Mouse (Mus musculus): ENCODE data around the gene Scaf11. TPM values are rescaled to one million over a fixed set of nuclear protein-coding genes. Genes with fewer than 3 reads are reported as not detected.
"Not testable (repeated sequence)": the region's sequence is repeated elsewhere in the genome, so short reads cannot be mapped to it uniquely, and the experiment has no call there.

The Scaf11 gene
- total RNA-seq (2014; rRNA removed), result 30.5 and 40.1 TPM in 2 replicates
- polyA plus RNA-seq (2015; fragmentation: Nextera tagmentation; extraction: Ambion mirVana), result 30.5 and 37.6 TPM in 2 replicates

- WGBS, result under 1% methylated on average over 72 of the region's 96 CpGs
- H3K27me3 ChIP-seq (ENCODE audit: insufficient read depth, low read length), result no peaks in the 10 kb centered on the region
Measured at GRCm38 (mm10) chr15:96460730-96461540, at the start of gene Scaf11. Gene Scaf11 (minus strand): TSS chr15:96460843.

GRCm38 (mm10) chr15:96507097-96507840, 46.6 kb upstream of the Scaf11 start:
- no peaks in the 10 kb centered on the region for H3K36me3 ChIP-seq (ENCODE audit: insufficient read depth)
- H3K4me1 ChIP-seq (ENCODE audit: insufficient read depth), result no peaks in the 10 kb centered on the region
- no peaks in the 10 kb centered on the region for H3K27me3 ChIP-seq (ENCODE audit: insufficient read depth, low read length)
- no peaks in the 10 kb centered on the region; the same call in 1 of the 2 replicates for H3K9me3 ChIP-seq (ENCODE audit: low read length)
- TF ChIP-seq CTCF (IDR thresholded peaks at IDR 0.05; ENCODE audit: low read depth), result peak; percentile 85
- DNase-seq (peak; percentile 86), ATAC-seq (no peak)
- no peak overlapping the region for H3K4me3 ChIP-seq (ENCODE audit: low read depth, low read length)
- no peak overlapping the region for H3K4me2 ChIP-seq (ENCODE audit: low read depth)
- no peak overlapping the region for H3K9ac ChIP-seq
- 40% methylated on average over 18 of the region's 18 CpGs for WGBS
- no peak overlapping the region for H3K27ac ChIP-seq (ENCODE audit: low read depth, low read length)

More at GRCm38 (mm10) chr15:96460730-96461540, at the start of gene Scaf11:
- Histone ChIP-seq H3K4me3 (ENCODE audit: low read depth, low read length) (peak within 1 kb of the TSS; percentile 100), H3K36me3 (ENCODE audit: insufficient read depth) (no peaks in the 10 kb centered on the region), H3K4me1 (ENCODE audit: insufficient read depth) (0 out of 2 replicates have a peak, but pooled peaks cover 5% of the 10 kb centered on the region), H3K9me3 (ENCODE audit: low read length) (no peaks in the 10 kb centered on the region), H3K27ac (ENCODE audit: low read depth, low read length) (peak within 1 kb of the TSS; percentile 94), H3K4me2 (ENCODE audit: low read depth) (peak within 1 kb of the TSS; percentile 91), H3K9ac (peak within 1 kb of the TSS; percentile 72)
- DNase-seq (peak; percentile 99), ATAC-seq (peak; percentile 95)
- TF ChIP-seq CTCF (IDR thresholded peaks at IDR 0.05; ENCODE audit: low read depth), result peak; percentile 79

- Histone ChIP-seq H3K27ac (ENCODE audit: low read depth, low read length) (no peak overlapping the region), H3K9ac (no peak overlapping the region), H3K9me3 (ENCODE audit: low read length) (no peaks in the 10 kb centered on the region), H3K4me2 (ENCODE audit: low read depth) (no peak overlapping the region), H3K4me1 (ENCODE audit: insufficient read depth) (no peaks in the 10 kb centered on the region), H3K27me3 (ENCODE audit: insufficient read depth, low read length) (no peaks in the 10 kb centered on the region), H3K4me3 (ENCODE audit: low read depth, low read length) (no peak overlapping the region), H3K36me3 (ENCODE audit: insufficient read depth) (no peaks in the 10 kb centered on the region)
- DNase-seq (no peak), ATAC-seq (no peak)
- 92% methylated on average over 7 of the region's 7 CpGs for WGBS
- TF ChIP-seq CTCF (IDR thresholded peaks at IDR 0.05; ENCODE audit: low read depth), result no peak
Measured at GRCm38 (mm10) chr15:96497646-96498045, 37.0 kb upstream of the Scaf11 start.

- DNase-seq (no peak), ATAC-seq (no peak)
- no peak overlapping the region for H3K4me3 ChIP-seq (ENCODE audit: low read depth, low read length)
- no peak overlapping the region for H3K4me2 ChIP-seq (ENCODE audit: low read depth)
- no peaks in the 10 kb centered on the region for H3K27me3 ChIP-seq (ENCODE audit: insufficient read depth, low read length)
- peaks cover 14% of the 10 kb centered on the region for H3K4me1 ChIP-seq (ENCODE audit: insufficient read depth)
- WGBS, result 88% methylated on average over 5 of the region's 6 CpGs
- H3K36me3 ChIP-seq (ENCODE audit: insufficient read depth), result no peaks in the 10 kb centered on the region
- H3K9ac ChIP-seq, result no peak overlapping the region
- H3K27ac ChIP-seq (ENCODE audit: low read depth, low read length), result no peak overlapping the region
- no peak for TF ChIP-seq CTCF (IDR thresholded peaks at IDR 0.05; ENCODE audit: low read depth)
- H3K9me3 ChIP-seq (ENCODE audit: low read length), result no peaks in the 10 kb centered on the region
Measured at GRCm38 (mm10) chr15:96494279-96494678, 33.6 kb upstream of the Scaf11 start.

GRCm38 (mm10) chr15:96493573-96493972, 32.9 kb upstream of the Scaf11 start:
- DNase-seq (no peak), ATAC-seq (no peak)
- Histone ChIP-seq H3K36me3 (ENCODE audit: insufficient read depth) (no peaks in the 10 kb centered on the region), H3K27ac (ENCODE audit: low read depth, low read length) (no peak overlapping the region), H3K4me2 (ENCODE audit: low read depth) (no peak overlapping the region), H3K27me3 (ENCODE audit: insufficient read depth, low read length) (no peaks in the 10 kb centered on the region), H3K9me3 (ENCODE audit: low read length) (no peaks in the 10 kb centered on the region), H3K4me1 (ENCODE audit: insufficient read depth) (peaks cover 14% of the 10 kb centered on the region), H3K9ac (no peak overlapping the region), H3K4me3 (ENCODE audit: low read depth, low read length) (no peak overlapping the region)
- WGBS, result 69% methylated on average over 5 of the region's 5 CpGs
- TF ChIP-seq CTCF (IDR thresholded peaks at IDR 0.05; ENCODE audit: low read depth), result no peak

- not testable (repeated sequence) for DNase-seq; ATAC-seq; H3K9ac ChIP-seq; H3K27me3 ChIP-seq (ENCODE audit: insufficient read depth, low read length); H3K9me3 ChIP-seq (ENCODE audit: low read length); H3K4me2 ChIP-seq (ENCODE audit: low read depth); H3K36me3 ChIP-seq (ENCODE audit: insufficient read depth); H3K4me3 ChIP-seq (ENCODE audit: low read depth, low read length); H3K27ac ChIP-seq (ENCODE audit: low read depth, low read length)
- WGBS, result 94% methylated on average over 4 of the region's 4 CpGs
- peaks cover 14% of the 10 kb centered on the region for H3K4me1 ChIP-seq (ENCODE audit: insufficient read depth)
Measured at GRCm38 (mm10) chr15:96492919-96493318, 32.3 kb upstream of the Scaf11 start.

Measured in forebrain, postnatal 0 days (tissue).